Mouse (Mus musculus) heart, postnatal 36 days (tissue): ENCODE results near the gene St8sia6. TPM values are rescaled to one million over a fixed set of nuclear protein-coding genes. Genes with fewer than 3 reads are reported as not detected.
"Not testable (repeated sequence)": the region's sequence is repeated elsewhere in the genome, so short reads cannot be mapped to it uniquely, and the experiment has no call there.

Source experiments
- DNase-seq, 2 experiments: peaks; one replicate each; pipeline ENCODE4 v3.0.0; 2021 to 2022
- intact Hi-C: fragments of 180-260 bp; cut with DNase I; formaldehyde crosslinking; loops from one replicate; pipeline ENCODE4 v1.15.1; 2025
- total RNA-seq, 2 experiments: library from RNA; stranded (reverse); gene quantifications; 2 replicates each; pipeline ENCODE4 v1.2.3; 2021

The St8sia6 gene
- total RNA-seq, 2 experiments from 2014 or later: 1.5 to 1.8 TPM

DNA sequence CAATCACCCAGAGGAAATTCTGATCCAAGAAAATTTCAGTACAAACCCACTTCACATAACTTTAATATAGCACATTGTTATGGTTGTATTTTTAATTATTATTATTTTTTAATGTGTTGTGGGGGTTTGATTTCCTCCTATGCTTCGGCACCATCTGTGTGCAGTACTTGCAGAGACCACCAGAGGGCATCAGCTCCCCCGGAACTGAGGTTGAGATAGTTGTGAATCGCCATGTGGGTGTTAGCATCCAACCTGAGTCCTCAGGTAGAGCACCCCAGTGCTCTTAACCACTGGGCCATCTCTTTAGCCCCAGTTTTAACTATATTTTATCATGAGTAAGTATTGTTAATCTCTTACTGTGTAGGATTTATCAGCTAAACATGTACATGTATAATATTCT, 120.9 kb downstream of the St8sia6 start:
- intact Hi-C loops: loop anchor here (10.0 kb wide), 1 partner anchor 122 kb away; the partner anchor contains the start of gene St8sia6
- DNase-seq: peak in 1 of 2 experiments; percentile 15

DNA sequence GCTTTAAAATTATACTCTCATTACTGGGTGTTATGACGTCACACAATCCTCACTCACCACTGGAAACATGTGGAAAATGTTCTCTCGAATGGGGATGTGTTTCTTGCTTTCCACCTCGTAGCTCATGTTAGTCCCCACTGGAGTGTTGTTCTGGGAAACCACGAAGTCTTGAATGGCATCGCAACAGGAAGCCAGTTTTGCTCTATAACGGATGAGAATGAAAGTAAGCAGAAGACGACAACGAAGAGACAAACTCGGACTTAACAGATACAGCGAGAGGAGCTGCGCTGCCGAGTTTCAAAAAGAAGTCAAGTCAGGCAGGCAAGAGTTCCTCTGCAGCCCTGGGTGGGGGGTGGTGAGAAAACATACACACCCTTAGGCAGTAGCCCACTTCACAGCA, 121.4 kb downstream of the St8sia6 start:
- DNase-seq: no peak
- intact Hi-C loops: loop anchor here (10.0 kb wide), 1 partner anchor 122 kb away; the partner anchor contains the start of gene St8sia6

DNA sequence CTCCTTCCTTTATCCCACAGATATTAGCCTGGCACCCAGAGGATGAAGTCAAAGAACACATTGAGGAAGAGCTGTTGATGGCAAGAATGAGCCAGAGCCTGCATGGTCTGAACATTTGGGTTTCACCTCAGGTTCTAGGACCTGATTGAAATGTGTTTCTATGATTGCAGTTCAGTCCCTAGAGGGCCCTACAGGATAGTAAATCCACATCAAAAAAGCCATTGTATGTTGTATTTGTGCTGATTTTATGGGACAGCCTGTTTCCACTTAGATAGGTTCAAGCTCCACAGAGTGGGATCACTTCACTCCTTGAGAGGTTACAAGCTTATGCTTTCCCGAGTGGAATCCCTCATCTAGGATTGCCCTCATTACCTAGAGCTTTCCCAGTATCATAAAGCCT, 159.0 kb downstream of the St8sia6 start:
- intact Hi-C loops: loop anchor here (10.0 kb wide), 1 partner anchor 220 kb away; no protein-coding TSS in a partner anchor
- no peak for DNase-seq

DNA sequence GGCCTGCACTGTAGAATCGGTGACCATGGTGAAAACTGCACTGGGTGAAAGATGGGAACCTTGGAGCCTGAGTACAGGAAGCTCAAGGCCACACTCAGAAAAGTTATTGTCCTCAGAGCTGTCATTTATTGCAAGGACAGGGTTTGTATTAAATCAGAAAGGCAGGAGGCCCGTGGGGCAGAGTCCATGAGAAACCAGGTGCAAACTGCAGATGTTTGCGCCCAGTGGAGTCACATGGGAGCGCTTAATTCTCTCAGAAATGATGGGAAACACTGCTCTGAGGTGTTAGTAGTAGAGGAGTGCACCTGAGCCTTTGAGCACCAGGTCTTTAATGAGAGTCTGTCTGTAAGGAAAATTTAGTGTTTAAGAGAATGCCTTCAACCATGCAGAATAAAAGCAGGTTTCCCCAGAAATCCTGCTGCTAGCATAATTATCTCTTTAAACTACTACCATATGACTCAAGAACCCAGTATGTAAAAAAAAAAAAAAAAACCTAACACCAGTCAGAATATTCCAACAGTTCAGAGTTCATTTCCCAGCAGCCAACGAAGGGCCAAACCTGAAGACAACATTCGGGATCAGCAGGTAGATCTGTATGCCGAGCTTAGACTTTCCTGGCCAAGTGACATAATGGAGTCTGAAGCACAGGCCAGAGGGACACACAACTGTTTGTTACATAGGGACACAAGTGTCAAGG, 163.6 kb downstream of the St8sia6 start:
- intact Hi-C loops: loop anchor here (10.0 kb wide), 1 partner anchor 225 kb away; no protein-coding TSS in a partner anchor
- no peak for DNase-seq

DNA sequence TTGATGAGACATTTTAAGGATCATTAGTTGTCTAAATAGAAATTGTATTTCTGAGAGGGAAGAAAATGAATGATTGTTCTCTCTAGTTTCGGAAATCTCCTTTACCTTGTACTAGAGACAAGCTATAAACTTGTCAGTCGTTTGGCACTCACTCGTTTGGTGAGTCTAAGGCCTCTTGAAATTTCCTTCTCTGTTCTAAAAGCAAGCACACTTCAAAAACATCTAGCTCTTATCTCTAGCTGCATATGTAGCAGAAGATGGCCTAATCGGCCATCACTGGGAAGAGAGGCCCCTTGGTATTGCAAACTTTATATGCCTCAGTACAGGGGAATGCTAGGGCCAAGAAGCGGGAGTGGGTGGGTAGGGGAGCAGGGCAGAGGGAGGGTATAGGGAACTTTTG, 190.2 kb downstream of the St8sia6 start:
- intact Hi-C loops, DNase-seq: not testable (repeated sequence)

DNA sequence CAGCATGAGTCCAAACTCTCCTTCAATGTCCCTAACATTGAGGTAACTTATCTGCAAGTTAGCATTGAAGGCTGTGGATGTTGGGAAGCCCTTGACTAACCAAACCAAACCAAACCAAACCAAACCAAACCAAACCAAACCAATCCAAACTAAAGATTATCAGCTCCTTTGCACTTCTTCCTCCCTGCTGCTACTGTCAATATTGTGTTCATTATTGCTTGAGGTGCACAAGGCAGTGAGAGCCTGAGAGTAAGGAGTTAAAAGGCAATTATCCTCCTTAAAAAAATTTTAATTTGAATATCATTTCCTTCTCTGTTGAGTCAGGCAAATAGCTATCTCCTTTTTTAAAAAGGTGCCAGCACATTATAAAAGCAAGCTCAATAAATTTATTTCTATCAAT, 190.8 kb downstream of the St8sia6 start:
- intact Hi-C loops: no loop called here
- DNase-seq: no peak

Other genes starting within 250 kb of the St8sia6 start
- 1 to 10 TPM; 6.5 to 8.0 TPM for gene Trdmt1, start 249.4 kb downstream of the St8sia6 start, total RNA-seq
- 100 to 1,000 TPM; 352 to 374 TPM for gene Vim, start 220.1 kb downstream of the St8sia6 start, total RNA-seq